Mouse (Mus musculus): ENCODE measurements at regions not wholly inside any gene's neighbourhood (a gene's known extent, or its start where the extent isn't known, plus 50 kb on each side); places are given as distances from the start of the nearest gene placed in this dataset.

DNA sequence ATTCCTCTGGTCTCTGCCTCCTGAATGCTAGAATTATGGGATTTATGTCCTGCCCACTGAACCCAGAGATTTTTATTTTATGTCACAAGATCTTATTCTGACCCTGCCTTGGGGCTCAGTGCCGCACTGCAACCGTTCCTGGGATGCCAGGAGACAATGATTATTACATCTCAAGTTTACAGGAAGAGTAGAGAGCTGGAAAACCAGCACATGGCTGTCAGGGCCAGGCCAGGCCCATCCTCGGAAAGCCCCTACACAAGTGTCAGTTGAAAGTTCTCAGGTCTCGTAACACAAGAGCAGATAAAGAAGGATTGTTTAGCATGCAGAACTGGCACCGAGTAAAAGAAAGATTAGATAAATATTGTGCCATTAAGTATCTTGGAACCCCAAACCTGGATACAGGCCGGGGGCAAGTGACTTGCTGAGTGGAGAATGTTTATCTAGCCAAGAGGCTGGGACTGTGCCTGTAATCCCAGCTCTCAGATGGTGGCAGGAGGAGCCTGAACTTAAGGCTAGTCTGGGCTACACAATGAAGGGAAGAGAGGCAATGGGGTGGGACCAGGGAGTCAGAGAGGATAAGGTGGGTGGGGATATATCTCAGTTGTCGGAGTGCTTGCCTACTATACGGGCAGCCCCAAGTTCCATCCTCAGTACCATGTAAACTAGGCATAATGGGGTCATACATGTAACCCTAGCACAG is 132.3 kb downstream of the Cd24a start:
- DNase-seq (ENCODE audit: extremely low read depth, insufficient read length, low spot score), result no peak

DNA sequence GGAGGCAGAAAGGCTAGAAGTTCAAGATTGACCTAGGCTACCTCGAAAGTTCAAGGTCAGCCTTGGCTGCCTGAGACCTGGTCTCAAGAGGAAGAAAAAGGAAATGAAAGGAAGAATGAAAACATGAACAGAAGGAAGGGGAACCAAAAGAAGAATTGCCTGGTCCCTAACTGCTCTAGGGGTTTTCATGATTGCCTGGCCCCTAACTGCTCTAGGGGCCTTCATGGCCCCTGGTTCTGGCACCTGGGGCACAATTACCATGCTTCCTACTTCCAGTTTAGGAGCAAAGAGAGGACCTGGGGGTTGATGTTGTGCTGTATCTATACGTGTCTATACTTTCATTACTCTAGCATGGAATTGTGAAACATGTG is 132.8 kb downstream of the Cd24a start:
- DNase-seq (ENCODE audit: extremely low read depth, insufficient read length, low spot score), result no peak

DNA sequence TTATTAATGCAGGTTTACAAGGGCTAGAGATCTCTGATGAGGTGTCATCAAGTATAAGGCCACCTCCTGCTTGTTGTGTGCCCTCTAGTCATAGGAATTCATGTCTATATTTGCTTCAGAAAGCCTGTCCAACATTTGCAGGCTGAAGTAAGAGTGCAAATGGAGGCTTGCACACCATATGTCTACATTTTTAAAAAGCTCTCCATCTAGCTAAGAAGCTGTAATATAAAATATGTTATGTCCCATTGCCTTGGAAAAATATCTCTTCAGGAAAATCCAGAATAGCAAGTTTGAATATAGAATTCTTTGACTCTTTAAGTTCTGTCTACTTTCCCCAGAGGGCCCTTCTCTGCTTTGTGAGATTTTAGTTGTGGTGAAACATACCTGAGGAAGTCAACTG is 134.6 kb downstream of the Cd24a start:
- DNase-seq (ENCODE audit: extremely low read depth, insufficient read length, low spot score), result no peak

DNA sequence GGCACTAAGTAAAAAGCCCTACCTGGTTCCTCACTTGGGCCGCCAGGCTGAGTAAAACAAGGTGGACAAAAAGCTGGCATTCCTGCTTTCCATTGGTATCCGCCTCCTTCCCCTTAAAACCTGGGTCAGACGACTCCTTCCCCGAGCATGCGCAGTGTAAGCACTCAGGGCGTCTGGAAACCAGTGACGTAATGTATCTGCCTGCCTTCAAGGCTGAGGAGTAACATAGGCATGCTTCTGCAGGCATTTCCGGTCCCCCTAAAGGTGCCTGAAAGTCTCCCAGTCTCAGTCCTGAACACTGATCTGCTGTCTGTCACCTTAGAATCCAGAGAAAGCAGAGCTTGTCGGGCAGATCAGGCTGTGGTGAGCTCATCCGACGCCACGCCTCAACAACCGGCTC is 140.7 kb downstream of the Cd24a start:
- no peak for DNase-seq (ENCODE audit: extremely low read depth, insufficient read length, low spot score)

DNA sequence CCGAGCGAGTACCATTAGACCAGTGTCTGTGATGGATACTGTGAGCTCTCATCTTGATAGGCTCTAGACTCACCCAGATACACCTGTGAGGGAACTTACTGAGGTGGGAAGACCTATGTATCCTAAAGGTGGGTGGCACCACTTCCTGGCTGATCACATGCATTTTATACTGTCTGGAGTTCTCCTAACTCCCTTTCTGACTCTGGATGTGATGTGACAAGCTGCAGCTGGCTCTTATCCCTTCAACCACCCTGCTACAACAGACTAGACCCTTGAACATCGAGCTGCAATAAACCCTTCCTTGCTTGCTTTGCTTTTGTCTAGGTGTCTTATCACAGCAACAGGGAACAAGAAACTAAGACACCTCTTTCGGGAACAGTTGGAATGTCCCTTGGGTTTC is 143.3 kb downstream of the Cd24a start:
- no peak for DNase-seq (ENCODE audit: extremely low read depth, insufficient read length, low spot score)

DNA sequence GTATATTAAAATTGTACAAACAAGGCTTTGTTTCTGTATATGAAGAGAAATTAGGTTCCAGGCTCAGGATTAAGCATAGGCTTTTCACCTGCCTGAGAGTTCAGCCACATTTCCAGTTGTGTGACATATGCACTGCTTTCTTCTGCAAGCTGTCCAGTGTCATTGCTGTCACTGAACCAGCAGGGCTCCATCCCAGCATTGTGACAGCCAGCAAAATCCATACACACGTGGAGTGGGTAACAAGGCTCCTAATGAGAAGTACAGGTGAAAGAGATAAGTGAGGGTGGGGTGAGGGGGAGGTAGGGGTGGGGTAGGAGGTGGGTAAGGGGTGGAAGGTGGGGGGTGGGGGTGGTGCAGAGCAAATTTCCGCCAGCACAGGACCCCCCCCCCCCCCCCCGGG is 144.1 kb downstream of the Cd24a start:
- DNase-seq (ENCODE audit: extremely low read depth, insufficient read length, low spot score), result no peak

DNA sequence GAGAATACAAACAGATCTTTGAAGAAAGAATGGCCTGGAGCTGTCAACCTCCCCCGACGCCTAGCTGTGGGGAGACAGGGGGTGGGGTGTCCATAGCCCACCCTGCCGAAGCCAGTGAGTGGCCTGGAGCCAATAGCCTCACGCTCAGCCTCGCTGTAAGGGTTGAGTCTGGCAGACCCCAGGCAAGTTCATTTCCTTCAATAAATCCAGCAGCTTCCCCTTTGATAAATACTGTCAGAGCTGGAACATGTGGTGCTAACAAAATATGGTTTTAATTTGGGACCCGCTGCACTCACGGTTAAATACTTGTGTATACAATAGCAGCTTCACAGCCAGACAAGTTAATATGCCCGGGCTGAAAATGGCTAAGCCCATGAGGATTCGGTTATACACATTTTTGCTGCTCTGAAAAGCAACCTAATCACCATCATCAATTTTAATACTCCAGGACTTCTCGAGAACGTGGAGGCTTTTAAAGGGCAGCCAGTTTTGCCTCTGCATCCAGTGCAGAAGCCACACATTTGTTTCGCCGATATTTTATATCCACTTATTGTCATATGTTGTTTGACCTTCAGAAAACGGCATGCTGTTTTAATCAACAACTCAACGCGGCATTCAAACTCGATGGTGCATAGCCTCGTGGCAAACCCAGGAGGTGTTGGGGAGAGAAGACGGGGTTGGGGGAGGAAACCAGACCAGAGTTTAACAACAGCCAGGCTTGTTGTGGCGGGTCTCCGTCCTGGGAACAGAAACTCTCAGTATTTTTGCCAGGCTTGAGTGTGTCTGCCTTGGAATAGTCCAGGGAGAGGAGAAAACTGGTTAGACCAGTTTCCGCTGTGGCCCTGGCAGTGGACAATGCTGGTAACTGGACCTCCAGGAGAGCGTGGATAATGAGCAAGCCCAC is 144.9 kb downstream of the Cd24a start:
- no peak for DNase-seq (ENCODE audit: extremely low read depth, insufficient read length, low spot score)

DNA sequence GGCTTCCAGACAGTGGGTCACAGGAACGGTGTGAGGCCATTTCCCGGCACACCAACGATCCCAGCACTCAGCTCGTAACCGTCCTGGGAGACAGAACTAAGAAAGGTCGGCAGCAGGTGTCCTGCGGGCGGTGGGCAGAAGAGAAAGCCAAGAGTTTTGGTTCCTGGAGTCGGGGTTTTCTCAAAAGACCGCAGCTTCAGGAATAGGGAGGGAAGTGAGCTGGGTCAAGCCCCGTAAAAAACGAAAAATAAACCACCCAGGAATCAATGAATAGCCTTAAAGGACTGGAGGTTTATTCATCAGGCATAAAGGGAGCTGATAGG is 145.5 kb downstream of the Cd24a start:
- DNase-seq (ENCODE audit: extremely low read depth, insufficient read length, low spot score), result no peak

DNA sequence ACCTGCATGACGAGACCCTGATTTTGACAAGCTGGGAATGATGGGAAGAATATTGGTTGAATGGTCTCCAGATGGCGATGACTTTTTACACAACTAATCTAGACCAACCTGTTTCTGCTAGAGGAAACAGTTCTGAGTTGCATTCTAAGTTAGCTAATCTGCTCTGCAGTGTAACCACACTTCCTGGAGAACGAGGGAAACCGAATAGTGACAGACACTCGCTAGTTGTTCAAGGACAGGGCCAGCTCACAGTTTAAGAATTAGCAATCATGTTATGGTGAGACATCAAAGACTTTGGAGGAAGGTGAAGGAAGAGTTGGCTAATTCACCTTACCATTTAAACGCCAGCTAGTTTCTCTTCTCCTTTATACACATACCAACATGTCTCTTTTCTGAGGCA is 149.7 kb downstream of the Cd24a start:
- DNase-seq (ENCODE audit: extremely low read depth, insufficient read length, low spot score), result no peak

DNA sequence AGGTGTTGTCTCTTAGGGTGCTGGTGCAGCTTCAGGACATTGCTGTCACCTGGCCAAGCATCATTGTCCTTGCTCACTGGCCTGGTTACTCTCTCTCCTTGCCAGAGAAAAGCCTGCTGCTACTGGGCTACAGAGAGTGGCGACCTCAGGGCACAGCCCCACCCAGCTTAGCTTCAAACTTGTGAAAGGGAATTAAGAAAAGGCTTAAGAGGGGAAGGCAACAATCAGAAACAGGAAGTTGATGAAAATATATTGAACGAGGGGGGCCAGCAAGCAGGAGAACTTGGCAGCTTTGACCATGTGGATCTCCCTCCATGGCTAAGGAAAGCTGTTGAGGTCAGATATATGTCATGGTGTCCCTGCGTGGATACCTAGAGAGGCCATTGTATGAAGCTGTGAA is 151.1 kb downstream of the Cd24a start:
- no peak for DNase-seq (ENCODE audit: extremely low read depth, insufficient read length, low spot score)

DNA sequence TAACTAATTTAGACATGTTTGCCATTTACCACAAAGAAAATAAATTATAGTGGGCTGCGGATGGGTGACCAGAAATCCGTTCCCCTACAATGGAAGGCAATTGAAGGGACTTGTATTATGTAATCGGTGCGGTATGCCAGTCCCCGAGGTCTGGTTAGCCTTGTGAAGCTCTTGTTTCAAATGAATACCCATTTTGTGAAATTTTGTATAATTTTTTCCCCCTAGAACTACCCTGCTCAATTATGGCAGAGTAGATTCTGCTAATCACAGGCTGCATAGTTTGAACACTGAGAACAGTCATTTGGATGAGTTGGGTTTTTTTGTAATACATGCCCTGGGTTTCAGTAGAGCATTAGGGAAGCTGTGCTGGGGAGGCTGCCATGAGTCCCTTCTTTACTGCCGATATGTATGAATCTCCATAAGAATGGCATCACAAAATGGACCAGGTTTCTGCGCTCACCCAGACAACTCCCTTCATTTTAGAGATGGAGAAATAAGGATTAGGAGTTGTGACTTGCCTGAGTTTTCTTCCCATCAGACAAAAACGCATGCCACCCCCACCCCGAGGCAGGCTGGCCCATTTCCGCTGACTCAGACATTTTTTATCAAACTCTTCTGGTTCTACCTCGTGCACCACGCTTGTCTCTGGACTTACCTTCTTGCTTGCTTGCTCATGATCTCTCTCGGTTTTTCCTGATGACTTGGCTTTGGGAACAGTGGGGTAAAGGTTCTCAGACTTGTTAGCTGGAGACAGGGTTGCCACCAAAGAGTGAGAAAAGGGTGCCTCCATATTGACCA is 155.7 kb downstream of the Cd24a start:
- DNase-seq (ENCODE audit: extremely low read depth, insufficient read length, low spot score), result no peak

DNA sequence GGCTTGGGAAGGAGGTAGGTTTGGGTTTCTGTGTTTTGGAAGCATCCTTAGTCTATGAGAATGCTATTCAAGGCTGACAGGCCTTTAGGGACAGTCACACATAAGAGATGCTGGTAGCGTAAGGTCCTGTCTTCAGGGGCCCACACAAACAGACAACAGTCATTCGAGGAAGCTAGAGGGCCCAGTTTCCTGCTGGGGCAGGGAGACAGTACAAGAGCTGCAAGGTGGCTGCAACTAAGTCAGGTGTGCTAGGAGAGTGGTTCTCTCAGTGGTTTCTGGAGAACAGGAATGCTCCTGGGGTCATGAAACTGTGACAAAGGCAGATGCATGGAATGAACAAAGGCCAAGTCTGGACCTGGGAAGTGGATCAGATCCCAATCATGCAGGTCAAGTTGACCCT is 161.1 kb downstream of the Cd24a start:
- no peak for DNase-seq (ENCODE audit: extremely low read depth, insufficient read length, low spot score)

DNA sequence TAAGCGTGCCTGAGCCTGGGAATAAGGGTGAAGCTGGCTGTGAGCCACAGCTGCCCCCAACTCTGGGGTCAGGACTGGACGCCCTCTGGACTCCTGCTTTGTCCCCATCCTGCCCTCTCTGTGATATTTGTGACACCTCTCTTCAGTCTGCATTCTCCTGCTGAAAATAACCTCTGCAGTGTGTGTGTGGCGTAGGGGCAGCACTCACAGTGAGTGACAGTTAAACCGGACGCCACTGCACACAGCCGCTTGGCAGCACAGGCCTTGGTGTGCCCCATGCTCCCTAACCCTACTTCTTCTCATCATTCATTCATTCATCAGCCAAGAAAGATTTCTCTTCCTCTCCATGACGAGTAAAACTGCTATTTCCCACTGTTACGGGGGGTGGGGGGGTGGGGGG is 161.6 kb downstream of the Cd24a start:
- no peak for DNase-seq (ENCODE audit: extremely low read depth, insufficient read length, low spot score)

DNA sequence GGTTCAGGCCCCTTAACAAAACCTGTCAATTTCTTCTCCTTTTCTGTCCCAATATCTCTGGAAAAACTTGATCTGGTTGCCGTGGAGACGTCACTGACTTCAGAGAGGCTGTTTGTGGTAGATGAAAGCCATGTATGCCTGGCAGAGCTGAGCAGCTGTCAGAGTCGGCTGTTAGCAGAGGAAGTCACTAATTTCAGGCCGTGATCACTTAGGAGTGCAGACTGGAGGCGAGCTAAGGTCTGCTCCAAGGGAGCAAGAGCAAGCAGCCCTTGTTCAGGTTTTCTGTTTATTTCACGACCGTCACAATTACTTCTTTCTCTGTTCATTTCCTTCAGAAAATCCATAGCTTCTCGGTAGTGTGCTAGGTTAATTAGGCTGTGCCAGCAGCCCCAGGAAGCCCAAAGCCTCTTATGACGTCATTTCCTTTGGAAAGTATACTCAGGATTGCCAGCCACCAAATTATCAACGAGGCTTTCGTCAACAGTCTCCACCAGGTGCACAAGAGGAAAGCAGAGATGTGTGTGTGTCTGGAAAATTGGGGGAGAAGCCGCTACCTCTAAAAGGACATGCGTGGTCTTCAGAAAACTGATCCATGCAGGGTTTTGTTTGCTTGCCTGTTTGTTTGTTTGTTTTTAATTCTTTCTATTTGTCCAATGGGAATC is 161.2 kb downstream of the Qrsl1 start:
- DNase-seq (ENCODE audit: extremely low read depth, insufficient read length, low spot score), result no peak

DNA sequence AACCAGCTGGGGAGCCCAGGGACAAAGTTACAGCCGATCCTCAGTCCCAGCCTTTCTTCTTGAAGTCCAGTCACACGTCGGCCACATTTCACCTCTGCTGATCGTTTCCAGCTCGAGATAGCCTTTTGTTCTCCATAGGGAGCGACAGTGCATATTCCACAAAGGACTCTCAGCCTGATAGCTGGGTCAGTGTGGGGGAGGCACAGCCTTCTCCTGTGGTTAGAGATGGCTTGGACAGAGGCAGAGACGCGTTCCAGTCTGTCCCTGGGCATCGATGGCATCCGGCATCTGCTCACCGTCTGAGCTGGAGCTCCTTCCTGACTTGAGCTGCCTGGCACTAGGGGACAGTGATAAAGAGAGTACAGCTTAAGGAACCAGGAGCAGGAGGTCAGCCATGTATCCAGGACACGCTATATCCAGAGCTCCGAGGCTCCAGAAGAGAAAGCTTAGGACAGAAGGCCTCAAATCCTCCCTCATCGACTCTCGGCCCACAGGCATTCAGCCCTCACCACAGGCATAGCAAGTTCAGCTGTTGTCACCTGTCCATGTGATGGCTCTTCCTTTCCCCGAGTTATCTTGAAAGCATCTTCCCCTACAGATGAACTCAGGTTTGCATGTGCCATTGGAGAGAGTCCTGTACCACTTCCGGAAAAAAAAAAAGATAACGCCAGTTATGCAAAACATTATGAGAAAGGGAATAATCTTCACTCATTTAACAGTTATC is 160.0 kb downstream of the Qrsl1 start:
- DNase-seq (ENCODE audit: extremely low read depth, insufficient read length, low spot score), result no peak

DNA sequence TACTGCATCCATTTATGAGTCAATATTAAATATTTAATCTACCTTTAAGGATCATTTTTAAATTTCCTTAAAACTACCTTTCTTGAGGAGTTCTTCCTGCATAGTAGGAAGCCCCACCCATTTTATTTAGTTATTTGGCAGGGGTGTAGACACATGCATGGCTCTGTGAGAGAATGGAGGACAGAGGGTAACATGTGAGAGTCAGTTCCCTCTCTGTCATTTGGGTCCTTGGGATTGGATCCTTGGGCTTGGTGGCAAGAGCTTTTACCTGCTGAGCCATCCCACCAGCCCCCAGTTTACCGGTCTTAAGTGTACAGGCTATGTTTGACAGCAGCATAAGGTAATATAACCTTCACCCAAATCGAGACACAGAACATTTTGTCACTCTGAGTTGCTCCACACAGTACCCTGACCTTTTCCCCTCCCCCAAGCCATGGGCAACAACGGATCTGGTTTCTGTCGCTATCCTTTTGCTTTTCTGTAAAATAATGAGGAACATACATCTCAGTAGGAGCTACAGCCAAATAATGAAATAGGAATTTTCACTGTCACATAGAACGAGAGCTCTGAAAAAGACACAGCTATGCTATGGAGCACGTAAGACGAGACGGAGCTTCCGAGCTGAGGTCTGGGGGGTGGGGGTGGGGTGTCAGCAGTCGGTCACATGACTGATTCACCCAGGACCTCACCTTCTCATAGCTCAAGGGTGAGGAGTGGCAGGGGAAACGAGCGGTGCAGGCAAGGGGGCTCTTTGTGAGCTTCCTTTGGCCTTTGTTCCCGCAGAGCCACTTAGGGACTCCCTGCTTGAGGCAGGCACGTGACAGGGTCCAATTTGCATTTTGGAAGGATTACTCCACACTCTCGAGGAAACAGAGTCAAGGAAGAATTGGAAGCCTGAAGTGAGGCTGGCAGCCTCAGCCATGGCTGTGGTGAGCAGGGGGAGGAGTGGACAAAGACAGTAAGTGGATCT is 159.2 kb downstream of the Qrsl1 start:
- DNase-seq (ENCODE audit: extremely low read depth, insufficient read length, low spot score), result no peak

DNA sequence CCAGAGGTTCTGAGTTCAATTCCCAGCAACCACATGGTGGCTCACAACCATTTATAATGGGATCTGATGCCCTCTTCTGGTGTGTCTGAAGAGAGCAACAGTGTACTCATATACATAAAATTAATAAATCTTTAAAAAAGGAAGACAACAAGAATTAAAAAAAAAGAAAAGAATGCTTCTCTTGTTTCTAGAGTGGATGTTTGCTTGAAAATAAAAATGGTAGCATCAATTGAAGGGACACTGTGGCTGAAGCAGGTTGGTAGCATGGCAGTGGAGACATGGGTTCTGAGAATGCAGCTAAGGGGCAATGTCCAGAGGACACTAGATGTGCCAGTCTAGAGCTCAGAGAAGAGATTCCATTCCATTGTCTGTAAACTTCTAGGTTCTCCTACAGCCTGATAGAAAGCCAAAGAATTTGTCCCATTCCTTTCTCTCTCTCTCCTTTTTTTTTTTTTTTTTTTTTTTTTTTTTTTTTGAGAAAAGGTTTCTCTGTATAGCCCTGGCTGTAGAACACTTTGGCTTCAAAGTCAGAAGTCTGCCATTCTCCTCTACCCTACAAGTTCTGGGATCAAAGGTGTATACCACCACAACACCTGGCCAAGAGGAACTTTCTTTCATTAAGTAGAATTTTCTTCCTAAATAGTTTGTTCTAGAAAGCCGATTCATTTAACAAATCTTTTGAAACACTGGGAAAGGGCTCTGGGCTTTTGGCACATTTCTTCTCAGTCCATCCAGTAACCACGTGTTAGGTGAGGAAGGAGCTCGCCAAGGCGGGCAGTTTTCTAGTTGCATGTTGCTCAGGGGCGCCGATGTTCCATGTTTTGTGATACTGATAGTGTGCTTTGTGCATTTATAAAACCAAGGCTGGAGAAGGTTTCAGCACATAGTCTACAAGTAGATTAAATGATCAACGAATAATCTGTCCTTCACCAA is 158.1 kb downstream of the Qrsl1 start:
- DNase-seq (ENCODE audit: extremely low read depth, insufficient read length, low spot score), result no peak

DNA sequence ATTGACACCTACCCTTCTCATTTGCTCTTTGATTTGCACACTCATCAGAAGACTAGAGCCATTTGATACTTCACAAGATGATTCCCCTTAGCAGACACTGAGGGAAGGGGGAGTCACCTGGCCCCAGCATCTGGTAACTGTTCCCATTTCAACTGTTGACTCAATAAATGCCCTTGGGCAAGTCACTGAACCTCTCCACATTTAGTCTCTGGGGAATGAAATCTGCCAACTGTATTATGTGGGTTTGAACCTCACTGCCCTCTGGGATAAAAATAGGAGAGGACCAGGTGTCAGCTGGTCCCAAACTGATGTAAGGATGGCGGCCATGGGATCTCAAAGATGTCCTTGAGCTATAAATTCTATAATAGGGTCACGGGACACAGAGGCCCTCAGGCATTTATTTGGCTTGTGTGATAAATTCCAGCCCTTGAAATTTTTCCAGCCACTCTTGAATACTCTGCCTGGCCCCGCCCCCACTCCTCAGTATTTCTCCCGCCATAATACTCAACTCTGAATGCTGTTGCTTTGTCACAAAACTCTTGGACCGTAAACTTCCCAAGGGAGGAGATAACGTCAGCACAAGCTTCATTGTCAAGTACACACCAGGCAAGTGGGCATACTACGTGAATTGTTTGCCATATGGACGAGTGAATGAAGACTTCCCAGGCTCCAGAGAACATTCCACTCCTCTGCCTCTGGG is 155.5 kb downstream of the Qrsl1 start:
- no peak for DNase-seq (ENCODE audit: extremely low read depth, insufficient read length, low spot score)

Measured in 3134 (cell line).